Mouse (Mus musculus) kidney, embryonic 16.5 days (tissue): ENCODE measurements around the gene Gm38392. TPM values are rescaled to one million over a fixed set of nuclear protein-coding genes. Genes with fewer than 3 reads are reported as not detected.
A peak's percentile ranks its signal among the peaks of the same experiment; 100 is the strongest.

Experiments used
- ATAC-seq: fragments of 200-750 bp; cut with Nextera tagmentation; 2 replicates; pipeline ENCODE4 v1.8.0; 2017; ENCODE audit warnings: moderate TSS enrichment; ENCODE audit not compliant: low FRiP score, low TSS enrichment
- H3K27ac ChIP-seq: fragments of 300-500 bp; sonication (generic); 2 replicates; pipeline ENCODE4 v1.5.1; 2014; ENCODE audit warnings: low read length
- H3K27me3 ChIP-seq: fragments of 300-500 bp; sonication (generic); 2 replicates; pipeline ENCODE4 v1.6.1; 2014; ENCODE audit warnings: low read length, control low read depth, mixed read lengths; ENCODE audit not compliant: insufficient read depth
- H3K36me3 ChIP-seq: fragments of 300-500 bp; sonication (generic); 2 replicates; pipeline ENCODE4 v1.6.1; 2014; ENCODE audit warnings: low read length, control low read depth, mixed read lengths; ENCODE audit not compliant: insufficient read depth
- H3K4me1 ChIP-seq: fragments of 300-500 bp; sonication (generic); 2 replicates; pipeline ENCODE4 v1.6.1; 2014; ENCODE audit warnings: low read length, control low read depth, mixed read lengths; ENCODE audit not compliant: insufficient read depth
- H3K4me2 ChIP-seq: fragments of 300-500 bp; sonication (generic); replicated peaks from 2 replicates; pipeline ENCODE4 v1.6.1; 2014; ENCODE audit warnings: low read depth, low read length
- H3K4me3 ChIP-seq: fragments of 300-500 bp; sonication (generic); 2 replicates; pipeline ENCODE4 v1.5.1; 2014; ENCODE audit warnings: mild to moderate bottlenecking, low read length
- H3K9ac ChIP-seq: fragments of 300-500 bp; sonication (generic); replicated peaks from 2 replicates; pipeline ENCODE4 v1.6.1; 2014; ENCODE audit warnings: low read length
- H3K9me3 ChIP-seq: fragments of 300-500 bp; sonication (generic); 2 replicates; pipeline ENCODE4 v1.6.1; 2016; ENCODE audit warnings: low read length, control low read depth
- WGBS: fragments of 180-500 bp; shearing (Covaris S2); extraction: QIAGEN DNeasy Blood & Tissue Kit; methylation state at CpG from one replicate; pipeline ENCODE4 v1.1.7; 2014; 5-methylcytosine and 5-hydroxymethylcytosine counted together
- polyA plus RNA-seq: library from polyadenylated mRNA; unstranded; fragments of >200 nt; fragmentation: Nextera tagmentation; extraction: Ambion mirVana; gene quantifications from 2 replicates; pipeline ENCODE4 v1.2.1, GENCODE M21; 2015

Gene Gm38392
- polyA plus RNA-seq, 1 experiment from 2014 or later = 2.2 TPM

GRCm38 (mm10) chr3:88220842-88221241 is 66.2 kb downstream of the Gm38392 start:
- 0% methylated on average over 6 of the region's 6 CpGs for WGBS
- Histone ChIP-seq H3K4me1 (no peaks in the 10 kb centered on the region), H3K4me2 (no peak overlapping the region), H3K27me3 (peaks cover 62% of the 10 kb centered on the region), H3K36me3 (no peaks in the 10 kb centered on the region), H3K9me3 (no peaks in the 10 kb centered on the region), H3K27ac (no peak overlapping the region), H3K9ac (no peak overlapping the region), H3K4me3 (no peak overlapping the region)
- ATAC-seq = peak; percentile 76

GRCm38 (mm10) chr3:88219940-88220339 is 67.1 kb downstream of the Gm38392 start:
- no peak for ATAC-seq
- WGBS = 13% methylated on average over 9 of the region's 9 CpGs
- Histone ChIP-seq H3K36me3 (no peaks in the 10 kb centered on the region), H3K27ac (no peak overlapping the region), H3K27me3 (peaks cover 71% of the 10 kb centered on the region), H3K4me3 (no peak overlapping the region), H3K4me2 (no peak overlapping the region), H3K4me1 (peaks cover 9% of the 10 kb centered on the region), H3K9ac (no peak overlapping the region), H3K9me3 (no peaks in the 10 kb centered on the region)

GRCm38 (mm10) chr3:88217679-88218078 is 69.3 kb downstream of the Gm38392 start:
- Histone ChIP-seq H3K36me3 (no peaks in the 10 kb centered on the region), H3K4me1 (peaks cover 16% of the 10 kb centered on the region), H3K4me2 (no peak overlapping the region), H3K9me3 (no peaks in the 10 kb centered on the region; the same call in 1 of the 2 replicates), H3K4me3 (no peak overlapping the region), H3K27ac (no peak overlapping the region), H3K27me3 (peaks cover 88% of the 10 kb centered on the region), H3K9ac (no peak overlapping the region)
- no peak for ATAC-seq
- WGBS = 19% methylated on average over 2 of the region's 2 CpGs

- Histone ChIP-seq H3K9me3 (no peaks in the 10 kb centered on the region; the same call in 1 of the 2 replicates), H3K4me2 (no peak overlapping the region), H3K4me3 (no peak overlapping the region), H3K4me1 (peaks cover 16% of the 10 kb centered on the region), H3K27ac (no peak overlapping the region), H3K9ac (no peak overlapping the region), H3K27me3 (peaks cover 96% of the 10 kb centered on the region), H3K36me3 (no peaks in the 10 kb centered on the region)
- WGBS = 7% methylated on average over 7 of the region's 7 CpGs
- no peak; the same call in 1 of the 2 replicates for ATAC-seq
Measured at GRCm38 (mm10) chr3:88216534-88217326, 70.3 kb downstream of the Gm38392 start.

GRCm38 (mm10) chr3:88216116-88216515 is 70.9 kb downstream of the Gm38392 start:
- Histone ChIP-seq H3K4me3 (no peak overlapping the region), H3K27me3 (peaks cover 97% of the 10 kb centered on the region), H3K36me3 (no peaks in the 10 kb centered on the region), H3K9ac (no peak overlapping the region), H3K27ac (no peak overlapping the region), H3K9me3 (no peaks in the 10 kb centered on the region; the same call in 1 of the 2 replicates), H3K4me2 (no peak overlapping the region), H3K4me1 (peaks cover 16% of the 10 kb centered on the region)
- WGBS = 7% methylated on average over 6 of the region's 6 CpGs
- no peak for ATAC-seq

- Histone ChIP-seq H3K4me2 (peak overlapping the region; percentile 40), H3K4me1 (peaks cover 16% of the 10 kb centered on the region), H3K4me3 (peak overlapping the region; percentile 36), H3K27ac (no peak overlapping the region), H3K27me3 (peaks cover 97% of the 10 kb centered on the region), H3K9me3 (no peaks in the 10 kb centered on the region; the same call in 1 of the 2 replicates), H3K9ac (no peak overlapping the region), H3K36me3 (no peaks in the 10 kb centered on the region)
- under 1% methylated on average over 22 of the region's 23 CpGs for WGBS
- no peak for ATAC-seq
Measured at GRCm38 (mm10) chr3:88215553-88216004, 71.4 kb downstream of the Gm38392 start.

GRCm38 (mm10) chr3:88214971-88215552 is 71.9 kb downstream of the Gm38392 start:
- WGBS = under 1% methylated on average over 48 of the region's 48 CpGs
- Histone ChIP-seq H3K27ac (no peak overlapping the region), H3K9ac (no peak overlapping the region), H3K36me3 (no peaks in the 10 kb centered on the region), H3K4me2 (peak overlapping the region; percentile 40), H3K4me3 (peak overlapping the region; percentile 36), H3K9me3 (no peaks in the 10 kb centered on the region; the same call in 1 of the 2 replicates), H3K4me1 (peaks cover 16% of the 10 kb centered on the region), H3K27me3 (peaks cover 97% of the 10 kb centered on the region)
- no peak for ATAC-seq

- H3K4me3 ChIP-seq = peak overlapping the region; percentile 36
- no peaks in the 10 kb centered on the region; the same call in 1 of the 2 replicates for H3K9me3 ChIP-seq
- peaks cover 97% of the 10 kb centered on the region for H3K27me3 ChIP-seq
- under 1% methylated on average over 42 of the region's 42 CpGs for WGBS
- no peak for ATAC-seq
- H3K4me1 ChIP-seq = peaks cover 16% of the 10 kb centered on the region
- H3K9ac ChIP-seq = no peak overlapping the region
- no peak overlapping the region for H3K27ac ChIP-seq
- 0 out of 2 replicates have a peak overlapping the region, but pooled peaks have one; percentile 40 for H3K4me2 ChIP-seq
- no peaks in the 10 kb centered on the region for H3K36me3 ChIP-seq
Measured at GRCm38 (mm10) chr3:88214197-88214938, 72.6 kb downstream of the Gm38392 start.

- Histone ChIP-seq H3K4me2 (no peak overlapping the region), H3K27me3 (peaks cover 99% of the 10 kb centered on the region), H3K9ac (no peak overlapping the region), H3K36me3 (no peaks in the 10 kb centered on the region), H3K27ac (no peak overlapping the region), H3K9me3 (no peaks in the 10 kb centered on the region; the same call in 1 of the 2 replicates), H3K4me3 (no peak overlapping the region), H3K4me1 (peaks cover 16% of the 10 kb centered on the region)
- ATAC-seq = no peak
- WGBS = 3% methylated on average over 2 of the region's 2 CpGs
Measured at GRCm38 (mm10) chr3:88213019-88213418, 74.0 kb downstream of the Gm38392 start.
